15 mouse cellular contexts compared by ENCODE assay signal in genomic region chr17:31940607-31941006, GRCm38 (mm10).
DNase-seq lines count a peak whose midpoint lies in the region; ATAC-seq and TF ChIP-seq lines count a peak whose summit lies in the region.
"Had no signal": no experiment of that assay in that cellular context is flagged by ENCODE, and none has a peak within 500 bp of the region (broad histone marks: within the 10 kb centered on the region; RNA-seq: fewer than 3 reads in every experiment).

No protein-coding gene starts in this region.

- no peak for ATAC-seq in kidney, embryonic 14.5 days (ENCODE audit: low FRiP score, low TSS enrichment)
- ATAC-seq in lung, postnatal 0 days: no peak
- ATAC-seq: forebrain, embryonic 14.5 days had no signal

- no peaks in the 10 kb centered on the region for H3K36me3 ChIP-seq in kidney, adult 2 months (ENCODE audit: control insufficient read depth, insufficient read depth, low read length)
- H3K36me3 ChIP-seq in kidney, embryonic 14.5 days (ENCODE audit: control insufficient read depth, insufficient read depth, low read length): no peaks in the 10 kb centered on the region
- H3K36me3 ChIP-seq in lung, postnatal 0 days (ENCODE audit: insufficient read depth, low read length): no peaks in the 10 kb centered on the region
- H3K36me3 ChIP-seq: liver, embryonic 15.5 days had no signal

- no peak for TF ChIP-seq POLR2A in kidney, adult 2 months (IDR thresholded peaks at IDR 0.05; ENCODE audit: low read depth, low read length)

- WGBS in kidney, adult 2 months: 51% methylated on average over 4 of the region's 4 CpGs
- 78% methylated on average over 4 of the region's 4 CpGs for WGBS in kidney, embryonic 14.5 days
- WGBS in lung, postnatal 0 days: 62% methylated on average over 4 of the region's 4 CpGs

- peak; percentile 37 for DNase-seq in adrenal gland, adult 2 months
- DNase-seq in adrenal gland, postnatal 25 days: no peak
- peak; percentile 62 for DNase-seq in kidney, adult 2 months
- DNase-seq in lung, postnatal 0 days (ENCODE audit: low spot score): peak; percentile 17
- no peak for DNase-seq in lung, postnatal 14 days
- peak; percentile 9 for DNase-seq in heart, postnatal 4 days
- no peak for DNase-seq in natural killer cell, adult 2 months (ENCODE audit: low spot score in 2 of 2)
- DNase-seq: adrenal gland, postnatal 36 days; cerebellum, adult 9-11 months; embryo, embryonic 11 days; layer of hippocampus, postnatal 36 days had no signal

- H3K4me1 ChIP-seq in kidney, adult 2 months (ENCODE audit: control insufficient read depth, insufficient read depth, low read length): peaks cover 44% of the 10 kb centered on the region
- H3K4me1 ChIP-seq in kidney, embryonic 14.5 days (ENCODE audit: control insufficient read depth, insufficient read depth, low read length): peaks cover 26% of the 10 kb centered on the region; the same call in 1 of the 2 replicates
- H3K4me1 ChIP-seq in lung, postnatal 0 days (ENCODE audit: insufficient read depth, low read depth, low read length): peaks cover 47% of the 10 kb centered on the region; the same call in 1 of the 2 replicates

- peak; percentile 35; the same call in 1 of the 2 replicates for TF ChIP-seq EP300 in lung, postnatal 0 days (IDR thresholded peaks at IDR 0.05)

- no peaks in the 10 kb centered on the region for H3K27me3 ChIP-seq in kidney, adult 2 months (replicated peaks; ENCODE audit: control insufficient read depth, insufficient read depth, low read length)
- no peaks in the 10 kb centered on the region for H3K27me3 ChIP-seq in kidney, embryonic 14.5 days (ENCODE audit: control insufficient read depth, insufficient read depth, low read length)
- H3K27me3 ChIP-seq in lung, postnatal 0 days (replicated peaks; ENCODE audit: insufficient read depth, low read length): no peaks in the 10 kb centered on the region
- H3K27me3 ChIP-seq: CH12.LX; liver, embryonic 15.5 days had no signal

- peak overlapping the region; percentile 59 for H3K27ac ChIP-seq in kidney, adult 2 months (ENCODE audit: insufficient read depth, low read depth, low read length)
- H3K27ac ChIP-seq in kidney, embryonic 14.5 days (ENCODE audit: low read depth, low read length): no peak overlapping the region
- H3K27ac ChIP-seq in lung, postnatal 0 days (ENCODE audit: low read length): peak overlapping the region; percentile 57
- H3K27ac ChIP-seq: liver, embryonic 15.5 days had no signal

- no peaks in the 10 kb centered on the region for H3K9me3 ChIP-seq in kidney, embryonic 14.5 days (ENCODE audit: control insufficient read depth, low read length)
- no peaks in the 10 kb centered on the region for H3K9me3 ChIP-seq in lung, postnatal 0 days (ENCODE audit: low read length)
- H3K9me3 ChIP-seq: liver, embryonic 15.5 days had no signal

- no peak overlapping the region for H3K4me3 ChIP-seq in kidney, adult 2 months (ENCODE audit: insufficient read depth, low read depth, low read length)
- H3K4me3 ChIP-seq in kidney, embryonic 14.5 days (ENCODE audit: low read length): no peak overlapping the region
- no peak overlapping the region for H3K4me3 ChIP-seq in lung, postnatal 0 days (ENCODE audit: low read depth, low read length)
- H3K4me3 ChIP-seq: liver, embryonic 15.5 days had no signal

- TF ChIP-seq CTCF in kidney, adult 2 months (conservative IDR thresholded peaks at IDR 0.05; ENCODE audit: insufficient read depth, insufficient read length, low read depth, low read length): no peak
- TF ChIP-seq CTCF in lung, postnatal 0 days (IDR thresholded peaks at IDR 0.05): no peak

- no peak overlapping the region for H3K9ac ChIP-seq in kidney, embryonic 14.5 days (ENCODE audit: low read depth, low read length)
- H3K9ac ChIP-seq in lung, postnatal 0 days (replicated peaks; ENCODE audit: low read depth): 0 out of 2 replicates have a peak overlapping the region, but pooled peaks have one; percentile 23
- H3K9ac ChIP-seq: liver, embryonic 15.5 days had no signal

- H3K4me2 ChIP-seq in kidney, embryonic 14.5 days (replicated peaks; ENCODE audit: low read depth, low read length): no peak overlapping the region
- H3K4me2 ChIP-seq in lung, postnatal 0 days (replicated peaks; ENCODE audit: low read depth, low read length): no peak overlapping the region
- H3K4me2 ChIP-seq: liver, embryonic 15.5 days had no signal

Comparison
In these comparisons a context has a peak if more than half of its experiments do, and no peak if none do; other contexts are left out.
1. DNase-seq: peak in adrenal gland, adult 2 months (single experiment), kidney, adult 2 months (single experiment), lung, postnatal 0 days (single experiment) and heart, postnatal 4 days (single experiment); none in adrenal gland, postnatal 25 days (single experiment), lung, postnatal 14 days (single experiment) and natural killer cell, adult 2 months (0 of 2).